Mouse (Mus musculus) midbrain, postnatal 0 days (tissue): Measurements from ENCODE around the gene Ube2g1. TPM values are rescaled to one million over a fixed set of nuclear protein-coding genes. Genes with fewer than 3 reads are reported as not detected.

Experiments used
- ATAC-seq: fragments of 200-750 bp; cut with Nextera tagmentation; 2 replicates; pipeline ENCODE4 v1.8.0; 2017; ENCODE audit warnings: moderate number of reproducible peaks, mild to moderate bottlenecking, moderate TSS enrichment, moderate library complexity; ENCODE audit not compliant: low FRiP score
- DNase-seq: peaks from one replicate; pipeline ENCODE4 v3.0.0-alpha.2; 2015; ENCODE audit warnings: low spot score
- H3K27ac ChIP-seq: fragments of 300-500 bp; sonication (generic); 2 replicates; pipeline ENCODE4 v1.5.1; 2014; ENCODE audit warnings: low read depth, mild to moderate bottlenecking, low read length, mixed read lengths
- H3K27me3 ChIP-seq: fragments of 300-500 bp; sonication (generic); 2 replicates; pipeline ENCODE4 v1.6.1; 2014; ENCODE audit warnings: low read length, control low read depth, mixed read lengths; ENCODE audit not compliant: insufficient read depth
- H3K36me3 ChIP-seq: fragments of 300-500 bp; sonication (generic); 2 replicates; pipeline ENCODE4 v1.6.1; 2014; ENCODE audit warnings: low read length, control low read depth, mixed read lengths; ENCODE audit not compliant: insufficient read depth
- H3K4me1 ChIP-seq: fragments of 300-500 bp; sonication (generic); 2 replicates; pipeline ENCODE4 v1.6.1; 2014; ENCODE audit warnings: mild to moderate bottlenecking, control low read depth, antibody characterized with exemption, low read length, mixed read lengths; ENCODE audit not compliant: insufficient read depth
- H3K4me2 ChIP-seq: fragments of 300-500 bp; sonication (generic); 2 replicates; pipeline ENCODE4 v1.6.1; 2014; ENCODE audit warnings: low read depth, mild to moderate bottlenecking, low read length, mixed read lengths; ENCODE audit not compliant: poor library complexity, severe bottlenecking
- H3K4me3 ChIP-seq: fragments of 300-500 bp; sonication (generic); 2 replicates; pipeline ENCODE4 v1.5.1; 2014; ENCODE audit warnings: low read depth, mild to moderate bottlenecking, low read length, moderate library complexity
- H3K9ac ChIP-seq: fragments of 300-500 bp; sonication (generic); replicated peaks from 2 replicates; pipeline ENCODE4 v1.6.1; 2014; ENCODE audit warnings: mild to moderate bottlenecking, low read length, moderate library complexity, mixed read lengths; ENCODE audit not compliant: poor library complexity, severe bottlenecking
- H3K9me3 ChIP-seq: fragments of 300-500 bp; sonication (generic); 2 replicates; pipeline ENCODE4 v1.6.1; 2016; ENCODE audit warnings: low read length, control low read depth
- CTCF ChIP-seq: IDR thresholded peaks from 2 replicates; pipeline ENCODE4 v1.5.1; 2016; ENCODE audit warnings: antibody characterized with exemption, mild to moderate bottlenecking
- WGBS: fragments of 180-500 bp; shearing (Covaris S2); extraction: QIAGEN DNeasy Blood & Tissue Kit; methylation state at CpG from one replicate; pipeline ENCODE4 v1.1.7; 2014; 5-methylcytosine and 5-hydroxymethylcytosine counted together
- polyA plus RNA-seq: library from polyadenylated mRNA; unstranded; fragments of >200 nt; fragmentation: Nextera tagmentation; extraction: Ambion mirVana; gene quantifications from 2 replicates; pipeline ENCODE4 v1.2.1, GENCODE M21; 2015
- total RNA-seq: library from RNA; depleted of rRNA; stranded (reverse); fragments of >200 nt; gene quantifications from 2 replicates; pipeline ENCODE4 v1.2.3, GENCODE M21; 2014

The Ube2g1 gene
- total and polyA plus RNA-seq, 2 experiments from 2014 or later = 46.0 to 64.5 TPM

GRCm38 (mm10) chr11:72672438-72672837 lies 65.4 kb downstream of the Ube2g1 start:
- Histone ChIP-seq H3K27me3 (no peaks in the 10 kb centered on the region), H3K4me2 (no peak overlapping the region), H3K27ac (no peak overlapping the region), H3K4me3 (no peak overlapping the region), H3K9ac (no peak overlapping the region), H3K4me1 (no peaks in the 10 kb centered on the region), H3K36me3 (no peaks in the 10 kb centered on the region), H3K9me3 (no peaks in the 10 kb centered on the region)
- no peak for TF ChIP-seq CTCF
- DNase-seq (no peak), ATAC-seq (no peak)
- 98% methylated on average over 1 of the region's 1 CpGs for WGBS

DNA sequence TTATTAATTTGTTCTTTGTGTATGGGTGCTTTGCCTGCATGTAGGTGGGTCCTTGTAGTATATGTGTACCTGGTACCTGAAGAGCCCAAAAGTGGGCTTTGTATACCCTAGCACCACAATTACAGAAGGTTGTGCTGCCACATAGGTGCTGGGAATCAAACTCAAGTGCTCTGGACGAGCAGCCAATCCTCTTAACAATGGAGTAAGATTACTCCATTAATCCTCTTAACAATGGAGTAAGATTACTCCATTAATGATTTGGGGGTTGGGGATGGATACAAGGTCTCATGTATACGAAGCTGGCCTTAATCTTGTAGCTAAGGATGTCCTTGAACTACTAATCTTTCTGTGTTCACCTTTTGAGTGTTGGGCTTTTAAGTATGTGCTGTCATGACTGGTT lies 68.2 kb downstream of the Ube2g1 start:
- ATAC-seq (no peak), DNase-seq (no peak)
- WGBS = 48% methylated on average over 2 of the region's 2 CpGs
- H3K27ac ChIP-seq = no peak overlapping the region
- no peak overlapping the region for H3K4me2 ChIP-seq
- no peak for TF ChIP-seq CTCF
- H3K4me3 ChIP-seq = no peak overlapping the region
- H3K27me3 ChIP-seq = no peaks in the 10 kb centered on the region
- H3K4me1 ChIP-seq = no peaks in the 10 kb centered on the region
- H3K36me3 ChIP-seq = no peaks in the 10 kb centered on the region
- no peaks in the 10 kb centered on the region for H3K9me3 ChIP-seq
- H3K9ac ChIP-seq = no peak overlapping the region

DNA sequence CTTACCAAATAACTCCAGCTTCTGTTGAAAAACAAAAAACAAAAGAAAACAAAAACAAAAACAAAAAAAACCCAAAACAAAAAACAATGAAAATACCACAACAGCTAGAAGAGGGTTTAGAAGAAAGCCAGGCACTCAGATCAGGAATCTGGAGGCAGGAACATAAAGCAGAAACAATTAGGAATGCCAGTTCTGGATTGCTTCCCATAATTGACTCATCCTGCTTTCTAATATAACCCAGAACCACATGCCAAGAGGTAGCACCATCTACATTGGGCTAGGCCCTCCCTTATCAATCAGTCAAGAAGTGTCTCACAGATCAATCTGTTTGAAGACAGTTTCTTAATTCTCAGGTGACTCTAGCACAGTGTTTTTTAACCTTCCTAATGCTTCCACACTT lies 73.6 kb downstream of the Ube2g1 start:
- Histone ChIP-seq H3K4me2 (no peak overlapping the region), H3K4me3 (no peak overlapping the region), H3K9me3 (no peaks in the 10 kb centered on the region), H3K4me1 (no peaks in the 10 kb centered on the region), H3K9ac (no peak overlapping the region), H3K27me3 (no peaks in the 10 kb centered on the region), H3K27ac (no peak overlapping the region), H3K36me3 (no peaks in the 10 kb centered on the region)
- no peak for TF ChIP-seq CTCF
- DNase-seq = no peak
- ATAC-seq = no peak

DNA sequence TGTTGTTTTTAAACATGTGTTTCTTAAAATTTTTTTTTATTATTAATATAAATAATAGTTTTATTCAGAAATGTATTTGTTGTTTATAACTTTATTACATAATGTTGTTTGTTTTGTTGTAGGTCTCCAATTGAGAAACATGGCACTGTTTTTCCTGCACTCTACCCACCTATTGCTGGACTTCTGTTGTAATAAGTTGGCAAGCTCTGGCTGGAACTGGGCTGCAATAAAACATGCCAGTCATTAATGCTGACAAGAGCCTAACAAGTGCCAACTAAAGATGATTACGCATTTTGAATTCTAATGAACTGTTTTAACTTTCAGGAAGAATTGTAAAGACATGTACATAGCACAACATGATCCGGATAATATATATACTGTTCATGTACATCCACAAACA lies 76.3 kb downstream of the Ube2g1 start:
- no peaks in the 10 kb centered on the region for H3K36me3 ChIP-seq
- 90% methylated on average over 2 of the region's 2 CpGs for WGBS
- no peak overlapping the region for H3K4me2 ChIP-seq
- no peak overlapping the region for H3K9ac ChIP-seq
- no peaks in the 10 kb centered on the region for H3K4me1 ChIP-seq
- TF ChIP-seq CTCF = no peak
- no peaks in the 10 kb centered on the region for H3K27me3 ChIP-seq
- no peaks in the 10 kb centered on the region for H3K9me3 ChIP-seq
- no peak overlapping the region for H3K27ac ChIP-seq
- DNase-seq = no peak
- no peak for ATAC-seq
- no peak overlapping the region for H3K4me3 ChIP-seq

- H3K4me3 ChIP-seq = no peak overlapping the region
These were observed 79.6 kb downstream of the Ube2g1 start for GRCm38 (mm10) chr11:72686697-72687096.

GRCm38 (mm10) chr11:72688242-72688641 lies 81.2 kb downstream of the Ube2g1 start:
- DNase-seq (no peak), ATAC-seq (no peak)
- Histone ChIP-seq H3K4me3 (no peak overlapping the region), H3K4me2 (no peak overlapping the region), H3K27me3 (no peaks in the 10 kb centered on the region), H3K9ac (no peak overlapping the region), H3K4me1 (peaks cover 8% of the 10 kb centered on the region), H3K9me3 (no peaks in the 10 kb centered on the region), H3K27ac (no peak overlapping the region), H3K36me3 (no peaks in the 10 kb centered on the region)
- no peak for TF ChIP-seq CTCF
- 15% methylated on average over 5 of the region's 5 CpGs for whole genome bisulfite sequencing

More at GRCm38 (mm10) chr11:72686697-72687096, 79.6 kb downstream of the Ube2g1 start:
- H3K27me3 ChIP-seq = no peaks in the 10 kb centered on the region
- DNase-seq (no peak), ATAC-seq (no peak)
- no peak overlapping the region for H3K27ac ChIP-seq
- H3K36me3 ChIP-seq = no peaks in the 10 kb centered on the region
- no peak overlapping the region for H3K9ac ChIP-seq
- H3K9me3 ChIP-seq = no peaks in the 10 kb centered on the region
- H3K4me2 ChIP-seq = no peak overlapping the region
- no peak for TF ChIP-seq CTCF
- H3K4me1 ChIP-seq = peaks cover 4% of the 10 kb centered on the region
